Mouse (Mus musculus): ENCODE measurements around the gene Psen2. TPM values are rescaled to one million over a fixed set of nuclear protein-coding genes. Genes with fewer than 3 reads are reported as not detected.

Psen2 gene
- total RNA-seq (2021) (10 to 100 TPM; 11.6 to 13.1 TPM), polyA plus RNA-seq (2012; rRNA removed) (30.5 and 35.8 TPM in 2 replicates)
- long read RNA-seq, transcript Psen2-205 (11 exons, 1,997 nt) = major isoform, 6 of 11 reads
- long read RNA-seq, partial matches to known transcripts = 2 of 11 reads
- long read RNA-seq, other reads (novel, unspliced or antisense) = 3 of 11 reads

DNA sequence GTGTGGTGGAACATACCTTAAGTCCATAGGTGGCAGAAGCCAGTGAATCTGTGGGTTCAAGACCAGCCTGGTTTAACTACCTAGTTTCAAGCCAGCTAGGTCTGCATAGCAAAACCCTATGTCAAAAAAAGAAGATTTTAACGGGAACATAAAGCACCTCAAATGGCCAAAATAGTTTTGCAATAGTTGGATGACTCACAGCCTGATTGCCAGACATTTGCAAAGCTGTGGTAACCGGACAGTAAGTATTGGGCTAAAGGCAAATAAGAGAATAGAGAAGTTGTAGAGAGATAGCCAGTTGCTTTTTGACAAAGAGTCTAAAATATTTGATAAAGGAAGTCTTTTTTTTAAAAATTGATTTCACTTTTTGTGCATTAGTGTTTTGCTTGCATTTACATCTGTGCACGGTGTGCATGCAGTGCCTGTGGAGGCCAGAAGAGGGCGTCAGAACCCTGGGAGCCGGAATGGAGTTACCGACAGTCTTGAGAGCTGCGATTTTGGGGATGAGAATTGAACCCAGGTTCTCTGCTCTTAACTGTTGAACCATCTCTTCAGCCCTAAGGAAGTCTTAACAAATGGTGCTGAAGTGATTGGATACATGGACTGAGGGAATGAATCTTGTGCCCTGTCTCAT, at the start of gene Psen2:
Psen2 (minus strand) TSS at position 75 of the 634 bp plus-strand sequence.
- peak; percentile 76 for TF ChIP-seq CTCF (IDR thresholded peaks at IDR 0.05)
- no peak for TF ChIP-seq POLR2A (IDR thresholded peaks at IDR 0.05; ENCODE audit: insufficient read depth, low read depth, low read length)
- Histone ChIP-seq H3K79me2 (replicated peaks; ENCODE audit: control insufficient read depth, insufficient read depth, low read length) (no peaks in the 10 kb centered on the region), H3K27ac (no peak within 1 kb of the TSS), H3K27me3 (ENCODE audit: control insufficient read depth, insufficient read depth, low read length) (no peaks in the 10 kb centered on the region), H3K4me3 (no peak within 1 kb of the TSS), H3K36me3 (ENCODE audit: control insufficient read depth, insufficient read depth, low read length) (no peaks in the 10 kb centered on the region), H3K9ac (ENCODE audit: low read depth, low read length) (no peak within 1 kb of the TSS), H3K4me1 (ENCODE audit: control insufficient read depth, insufficient read depth, low read length) (peaks cover 5% of the 10 kb centered on the region)
- peak; percentile 36 to 48 for DNase-seq
- 38% methylated on average over 7 of the region's 7 CpGs for WGBS
- intact Hi-C loops (cut with DNase I) = no loop called here

DNA sequence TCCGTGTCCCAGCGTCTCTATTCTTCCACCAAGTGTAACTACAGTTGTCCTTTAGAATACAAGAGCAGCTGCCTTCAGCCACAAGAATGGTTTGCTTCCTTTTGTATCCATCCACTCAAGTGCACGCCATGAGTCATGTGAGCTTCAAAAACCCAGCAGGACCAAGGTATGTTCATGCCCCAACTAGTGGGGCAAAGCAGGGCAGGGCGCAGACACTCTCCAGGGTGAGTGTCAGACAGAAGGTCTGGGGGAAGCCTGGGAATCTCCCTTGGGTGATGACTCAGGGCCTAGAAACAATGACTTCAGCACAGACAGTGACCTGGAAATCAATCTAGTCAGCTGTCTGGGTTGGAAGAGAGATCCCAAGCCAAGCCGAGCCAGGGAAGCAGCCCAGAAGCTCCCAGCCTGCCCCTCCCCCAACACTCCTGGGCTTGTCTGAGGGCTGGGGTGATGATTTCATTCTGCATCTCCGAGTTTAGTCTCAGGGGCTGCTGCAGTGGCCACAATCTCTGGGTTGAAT, 49.6 kb upstream of the Psen2 start:
- Histone ChIP-seq H3K36me3 (ENCODE audit: control insufficient read depth, insufficient read depth, low read length) (no peaks in the 10 kb centered on the region), H3K4me3 (no peak overlapping the region), H3K79me2 (replicated peaks; ENCODE audit: control insufficient read depth, insufficient read depth, low read length) (no peaks in the 10 kb centered on the region), H3K4me1 (ENCODE audit: control insufficient read depth, insufficient read depth, low read length) (peaks cover 14% of the 10 kb centered on the region), H3K9ac (ENCODE audit: low read depth, low read length) (no peak overlapping the region), H3K27ac (peak overlapping the region; percentile 57), H3K27me3 (ENCODE audit: control insufficient read depth, insufficient read depth, low read length) (no peaks in the 10 kb centered on the region)
- TF ChIP-seq EP300 (IDR thresholded peaks at IDR 0.05; ENCODE audit: insufficient read depth, low read depth, low read length) (0 out of 2 replicates have a peak, but pooled peaks have one; percentile 16), POLR2A (IDR thresholded peaks at IDR 0.05; ENCODE audit: insufficient read depth, low read depth, low read length) (no peak), CTCF (IDR thresholded peaks at IDR 0.05) (no peak)
- 22% methylated on average over 6 of the region's 6 CpGs for WGBS
- intact Hi-C loops (cut with DNase I) = loop anchor here (2.0 kb wide), 1 partner anchor 16 kb away; no protein-coding TSS in a partner anchor
- peak; percentile 75 to 79 for DNase-seq

DNA sequence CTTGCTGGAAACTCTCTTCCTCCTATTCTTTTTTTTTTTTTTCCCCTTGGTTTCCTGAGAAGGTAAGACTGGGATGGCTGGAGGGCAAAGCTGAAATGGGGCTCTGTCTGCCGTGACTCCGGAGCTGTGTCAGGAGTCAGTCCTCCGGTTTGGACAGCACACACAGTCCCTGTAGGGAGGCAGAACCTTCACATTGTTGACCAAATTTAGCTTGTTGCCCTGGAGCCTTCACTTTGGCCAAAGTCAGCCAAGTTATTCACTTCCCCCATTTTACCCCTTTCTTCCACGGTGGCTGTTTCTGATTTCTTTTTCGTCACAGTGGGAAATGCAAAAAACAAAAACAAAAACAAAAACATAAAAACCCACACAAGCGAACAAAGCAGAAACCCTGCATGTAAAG, 49.0 kb upstream of the Psen2 start:
- TF ChIP-seq EP300 (IDR thresholded peaks at IDR 0.05; ENCODE audit: insufficient read depth, low read depth, low read length) (no peak), CTCF (IDR thresholded peaks at IDR 0.05) (no peak), POLR2A (IDR thresholded peaks at IDR 0.05; ENCODE audit: insufficient read depth, low read depth, low read length) (no peak)
- Histone ChIP-seq H3K27ac (peak overlapping the region; percentile 57), H3K79me2 (replicated peaks; ENCODE audit: control insufficient read depth, insufficient read depth, low read length) (no peaks in the 10 kb centered on the region), H3K4me3 (no peak overlapping the region), H3K9ac (ENCODE audit: low read depth, low read length) (no peak overlapping the region), H3K27me3 (ENCODE audit: control insufficient read depth, insufficient read depth, low read length) (no peaks in the 10 kb centered on the region), H3K4me1 (ENCODE audit: control insufficient read depth, insufficient read depth, low read length) (peaks cover 14% of the 10 kb centered on the region), H3K36me3 (ENCODE audit: control insufficient read depth, insufficient read depth, low read length) (no peaks in the 10 kb centered on the region)
- DNase-seq = no peak
- intact Hi-C loops (cut with DNase I) = loop anchor here (2.0 kb wide), 1 partner anchor 17 kb away; no protein-coding TSS in a partner anchor
- whole genome bisulfite sequencing = 37% methylated on average over 6 of the region's 6 CpGs

DNA sequence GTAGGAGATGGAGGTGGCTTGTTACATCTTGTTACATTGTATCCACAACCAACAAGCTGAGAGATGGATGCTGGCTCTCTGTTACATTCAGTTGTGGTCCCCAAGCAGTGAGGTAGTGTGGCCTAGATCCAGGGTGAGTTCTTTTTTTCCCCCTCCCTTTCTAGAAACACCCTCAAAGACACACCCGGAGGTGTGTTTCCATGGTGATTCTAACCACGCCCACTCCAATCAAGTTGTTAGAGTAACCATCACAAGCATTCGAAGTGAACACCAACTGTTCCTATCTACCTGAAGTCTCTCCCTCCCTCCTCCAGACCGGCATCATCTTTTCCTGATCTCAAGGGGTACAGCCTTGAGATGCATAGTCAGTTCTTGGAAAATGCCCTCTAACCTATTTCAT, 45.7 kb upstream of the Psen2 start:
- 84% methylated on average over 4 of the region's 4 CpGs for WGBS
- Histone ChIP-seq H3K27ac (no peak overlapping the region), H3K4me3 (no peak overlapping the region), H3K79me2 (replicated peaks; ENCODE audit: control insufficient read depth, insufficient read depth, low read length) (no peaks in the 10 kb centered on the region), H3K27me3 (ENCODE audit: control insufficient read depth, insufficient read depth, low read length) (no peaks in the 10 kb centered on the region), H3K9ac (ENCODE audit: low read depth, low read length) (no peak overlapping the region), H3K4me1 (ENCODE audit: control insufficient read depth, insufficient read depth, low read length) (peaks cover 20% of the 10 kb centered on the region), H3K36me3 (ENCODE audit: control insufficient read depth, insufficient read depth, low read length) (no peaks in the 10 kb centered on the region)
- intact Hi-C loops (cut with DNase I) = no loop called here
- no peak for DNase-seq
- no peak for TF ChIP-seq CTCF (IDR thresholded peaks at IDR 0.05)
- no peak for TF ChIP-seq POLR2A (IDR thresholded peaks at IDR 0.05; ENCODE audit: insufficient read depth, low read depth, low read length)
- TF ChIP-seq EP300 (IDR thresholded peaks at IDR 0.05; ENCODE audit: insufficient read depth, low read depth, low read length) = no peak

DNA sequence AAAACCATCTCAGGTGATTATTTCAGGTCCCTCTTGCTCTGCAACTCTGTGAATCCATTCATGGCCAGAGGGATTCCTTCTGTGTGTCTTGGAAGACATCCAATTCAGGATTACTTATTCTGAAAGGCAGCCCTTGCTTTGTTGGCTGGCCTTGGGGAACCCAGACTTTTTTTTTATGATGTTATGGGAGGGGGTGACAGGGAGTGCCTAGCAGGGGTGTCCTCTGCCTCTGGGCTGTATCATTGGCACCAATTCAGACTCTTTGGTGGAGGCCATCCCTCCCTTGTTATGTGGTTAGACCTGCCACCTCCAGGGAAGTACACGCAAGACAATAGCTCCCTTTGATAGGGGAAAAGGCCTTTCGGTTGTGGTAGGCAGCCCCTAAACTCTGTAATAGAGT, 44.4 kb upstream of the Psen2 start:
- H3K4me3 ChIP-seq = no peak overlapping the region
- no peaks in the 10 kb centered on the region for H3K79me2 ChIP-seq (replicated peaks; ENCODE audit: control insufficient read depth, insufficient read depth, low read length)
- no peak overlapping the region for H3K27ac ChIP-seq
- no peak for DNase-seq
- no peaks in the 10 kb centered on the region for H3K36me3 ChIP-seq (ENCODE audit: control insufficient read depth, insufficient read depth, low read length)
- H3K4me1 ChIP-seq (ENCODE audit: control insufficient read depth, insufficient read depth, low read length) = peaks cover 19% of the 10 kb centered on the region
- intact Hi-C loops (cut with DNase I) = no loop called here
- TF ChIP-seq EP300 (IDR thresholded peaks at IDR 0.05; ENCODE audit: insufficient read depth, low read depth, low read length) (no peak), POLR2A (IDR thresholded peaks at IDR 0.05; ENCODE audit: insufficient read depth, low read depth, low read length) (no peak), CTCF (IDR thresholded peaks at IDR 0.05) (no peak)
- WGBS = 57% methylated on average over 2 of the region's 2 CpGs
- H3K27me3 ChIP-seq (ENCODE audit: control insufficient read depth, insufficient read depth, low read length) = no peaks in the 10 kb centered on the region
- H3K9ac ChIP-seq (ENCODE audit: low read depth, low read length) = no peak overlapping the region

DNA sequence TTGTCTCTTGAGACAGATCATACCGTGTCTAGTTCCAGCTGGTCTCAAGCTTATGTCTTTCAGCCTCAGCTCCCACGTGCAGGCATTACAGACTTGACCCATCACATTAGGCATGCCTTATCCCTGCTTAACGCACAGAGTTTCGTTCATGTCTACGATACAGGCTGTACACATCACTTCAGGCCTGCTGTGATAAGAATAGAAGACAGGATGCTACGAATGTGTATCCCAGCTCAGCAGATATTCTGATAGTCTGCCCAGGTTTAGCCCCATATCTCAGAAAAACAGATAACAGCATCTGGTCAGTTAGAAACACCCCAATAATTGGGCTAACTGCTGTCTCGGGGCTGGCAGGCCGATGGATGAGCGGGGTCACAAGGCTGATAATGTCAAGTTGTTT, 43.7 kb upstream of the Psen2 start:
- H3K27me3 ChIP-seq (ENCODE audit: control insufficient read depth, insufficient read depth, low read length) = no peaks in the 10 kb centered on the region
- no peak for DNase-seq
- H3K36me3 ChIP-seq (ENCODE audit: control insufficient read depth, insufficient read depth, low read length) = no peaks in the 10 kb centered on the region
- TF ChIP-seq EP300 (IDR thresholded peaks at IDR 0.05; ENCODE audit: insufficient read depth, low read depth, low read length) (no peak), POLR2A (IDR thresholded peaks at IDR 0.05; ENCODE audit: insufficient read depth, low read depth, low read length) (no peak), CTCF (IDR thresholded peaks at IDR 0.05) (no peak)
- H3K4me3 ChIP-seq = no peak overlapping the region
- intact Hi-C loops (cut with DNase I) = no loop called here
- H3K27ac ChIP-seq = no peak overlapping the region
- WGBS = 56% methylated on average over 9 of the region's 9 CpGs
- H3K79me2 ChIP-seq (replicated peaks; ENCODE audit: control insufficient read depth, insufficient read depth, low read length) = no peaks in the 10 kb centered on the region
- peaks cover 22% of the 10 kb centered on the region for H3K4me1 ChIP-seq (ENCODE audit: control insufficient read depth, insufficient read depth, low read length)
- H3K9ac ChIP-seq (ENCODE audit: low read depth, low read length) = no peak overlapping the region

Data from heart, adult 2 months (tissue).